Mouse (Mus musculus): Measurements from ENCODE around the gene Shisa6.

Gene Shisa6

DNA sequence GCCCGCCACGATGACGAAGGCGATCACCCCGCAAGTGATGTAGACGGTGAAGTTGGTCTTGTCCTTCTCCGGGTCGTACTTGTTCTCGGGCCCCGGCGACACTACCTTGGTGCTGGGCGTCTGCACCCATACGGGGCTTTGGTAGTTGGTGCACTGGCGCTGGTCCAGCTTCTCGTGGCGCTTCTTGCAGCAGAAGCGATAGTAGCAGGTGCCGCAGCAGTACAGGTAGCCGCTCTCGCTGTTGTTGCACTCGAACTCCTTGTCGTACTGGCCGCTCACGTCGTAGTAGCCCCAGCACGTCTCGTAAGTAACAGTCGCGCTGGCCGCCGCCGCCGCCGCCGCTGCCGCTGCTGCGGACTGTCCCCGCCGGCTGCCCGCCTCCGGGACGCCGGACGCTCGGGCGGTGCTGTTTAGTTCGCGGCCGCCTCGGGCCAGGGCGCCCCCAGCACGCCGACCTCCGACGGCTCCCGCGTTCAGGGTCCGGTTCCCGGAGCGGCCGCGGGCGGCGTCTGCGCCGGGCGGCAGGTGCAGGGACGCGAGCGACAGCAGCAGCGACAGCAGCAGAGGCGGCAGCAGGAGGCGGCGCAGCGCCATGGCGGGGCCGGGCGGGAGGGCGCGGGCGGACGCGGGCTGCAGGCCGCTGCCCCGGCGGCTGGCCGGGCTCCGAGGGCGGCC is at the start of gene Shisa6:
Gene Shisa6 (minus strand): TSS at position 594 of the 675 bp plus-strand sequence.
- DNase-seq (ENCODE audit: low spot score in 2 of 2) = peak in 1 of 2 experiments; percentile 28

DNA sequence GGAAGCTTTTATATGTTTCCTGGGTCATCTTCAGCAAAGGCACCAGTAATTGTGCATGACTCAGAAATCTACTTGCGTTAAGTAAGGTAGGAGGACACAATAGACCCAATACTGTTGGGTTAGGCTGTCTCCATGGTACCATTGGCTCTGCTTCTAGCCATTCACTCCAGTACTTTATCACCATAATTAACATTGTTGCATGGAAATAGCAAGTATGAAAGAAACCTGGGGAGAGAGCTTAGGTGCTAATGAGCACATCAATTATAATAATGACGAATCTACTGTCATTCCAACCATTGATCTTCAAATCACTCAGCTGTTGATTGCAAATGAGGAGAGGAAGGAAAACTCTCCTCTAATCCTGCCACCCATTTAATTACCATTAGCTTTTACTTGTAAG is 48.1 kb upstream of the Shisa6 start:
- no peak for DNase-seq (ENCODE audit: low spot score in 2 of 2)

DNA sequence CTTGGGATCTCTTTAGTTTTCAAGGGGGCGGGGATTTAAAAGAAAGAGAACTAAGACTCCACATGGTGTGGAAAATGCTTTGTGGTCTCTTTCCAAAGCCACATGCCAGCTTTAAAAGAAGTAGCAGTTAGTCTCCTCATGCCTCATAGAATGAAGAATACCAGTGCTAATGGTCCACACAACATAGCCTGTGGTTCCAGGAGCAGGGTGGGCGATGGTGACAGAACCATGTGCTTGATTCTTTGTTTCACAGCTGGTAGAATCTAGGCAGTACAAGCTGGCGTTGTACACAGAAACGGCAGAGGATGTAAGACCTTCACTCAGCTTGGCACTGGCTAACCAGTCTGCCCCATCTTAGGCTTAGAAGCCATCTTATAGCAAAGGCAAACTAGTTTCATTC is 43.3 kb upstream of the Shisa6 start:
- no peak for DNase-seq (ENCODE audit: low spot score in 2 of 2)

DNA sequence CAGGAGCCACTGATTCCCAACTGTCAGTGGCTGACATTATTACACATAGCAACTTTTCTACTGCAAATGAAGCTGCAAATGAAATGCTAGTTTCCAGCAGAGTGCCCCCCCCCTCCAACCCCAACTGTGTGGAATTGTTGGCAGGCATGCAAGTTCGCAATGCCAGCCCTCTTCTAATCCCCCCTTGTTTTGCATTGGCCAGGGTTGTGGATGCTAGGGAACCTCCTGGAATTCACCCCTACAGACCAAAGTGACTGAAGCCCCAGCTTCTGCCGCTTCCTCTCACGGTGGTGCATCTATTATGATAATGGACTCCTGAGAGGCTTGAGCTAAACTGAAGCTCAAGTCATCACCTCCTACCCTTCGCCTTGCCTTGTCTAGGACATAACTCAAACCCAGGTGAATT is 42.6 kb upstream of the Shisa6 start:
- DNase-seq (ENCODE audit: low spot score in 2 of 2) = no peak

DNA sequence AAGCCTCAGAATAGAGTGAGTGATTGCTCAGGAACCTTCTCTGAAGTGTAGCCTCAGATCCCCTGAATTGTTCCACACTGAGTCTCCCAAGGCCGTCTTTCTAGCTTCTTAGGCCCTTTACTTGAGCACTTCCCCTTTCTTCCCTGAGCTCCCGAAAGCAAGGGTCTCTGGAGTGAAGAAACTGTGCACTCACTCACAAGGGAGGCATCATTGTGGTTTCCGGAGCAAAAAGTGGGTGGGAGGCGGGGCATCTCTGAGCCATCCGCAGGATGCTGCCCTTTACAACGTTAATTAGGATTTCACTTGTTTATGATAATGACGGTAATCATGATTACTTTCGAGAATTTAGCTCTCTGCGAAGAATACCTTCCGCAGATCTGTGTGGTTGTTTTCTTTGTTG is 41.6 kb upstream of the Shisa6 start:
- no peak for DNase-seq (ENCODE audit: low spot score in 2 of 2)

DNA sequence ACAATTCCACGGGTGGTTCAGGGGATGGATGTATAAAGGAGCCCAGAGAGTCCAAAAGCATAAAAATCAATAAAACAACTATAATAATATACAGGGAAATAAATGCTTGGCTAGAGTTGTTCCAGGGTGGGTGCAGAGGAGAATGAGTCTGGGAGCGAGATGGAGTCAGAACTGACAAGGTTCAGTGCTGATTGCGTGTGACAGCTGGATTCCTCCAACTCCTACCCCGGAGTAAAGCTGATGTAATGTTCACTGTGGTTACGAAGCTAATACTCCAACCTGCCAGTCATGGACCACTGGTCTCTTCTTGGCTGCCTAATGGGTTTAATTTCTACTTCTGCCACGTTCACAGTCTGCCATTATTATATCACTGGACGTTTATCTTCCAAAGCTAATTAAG is 36.5 kb upstream of the Shisa6 start:
- no peak for DNase-seq (ENCODE audit: low spot score in 2 of 2)

DNA sequence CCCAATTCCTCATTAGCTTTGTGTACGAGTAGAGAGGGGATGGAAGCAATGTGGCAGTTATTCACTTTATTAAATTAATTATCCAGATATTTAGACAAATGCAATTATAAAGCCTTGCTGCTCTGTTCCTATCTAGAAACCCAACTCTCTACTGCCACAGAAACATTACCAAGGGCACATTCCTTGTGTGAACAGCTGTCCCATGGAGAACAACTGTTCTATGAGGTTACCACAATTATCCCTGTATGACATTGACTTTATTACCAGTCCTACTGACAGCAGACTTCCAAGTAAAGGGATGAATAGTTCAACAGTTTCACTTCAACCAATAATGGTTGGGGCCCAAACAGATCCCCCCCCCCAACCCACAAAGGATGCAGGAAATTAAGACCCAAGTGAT is 12.1 kb upstream of the Shisa6 start:
- DNase-seq (ENCODE audit: low spot score in 2 of 2) = no peak

DNA sequence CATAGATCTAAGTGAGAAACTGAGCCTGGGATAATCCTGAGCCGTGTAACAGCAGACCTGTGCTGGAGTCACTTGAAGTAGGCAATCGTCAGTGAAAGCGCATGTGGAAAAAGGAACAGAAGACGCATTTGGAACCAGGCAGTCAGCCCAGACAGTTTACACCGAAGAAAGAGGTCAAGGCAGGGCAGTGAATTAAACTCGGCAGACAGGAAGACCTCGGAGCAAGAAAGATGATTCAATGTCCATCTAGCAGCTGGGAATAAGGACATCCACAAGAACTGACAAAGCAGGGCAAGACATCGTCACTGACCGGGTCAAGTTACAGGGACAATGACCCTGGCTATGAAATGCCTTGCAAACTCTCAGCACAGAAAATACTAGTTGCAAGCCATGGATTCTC is 10.1 kb upstream of the Shisa6 start:
- no peak for DNase-seq (ENCODE audit: low spot score in 2 of 2)

DNA sequence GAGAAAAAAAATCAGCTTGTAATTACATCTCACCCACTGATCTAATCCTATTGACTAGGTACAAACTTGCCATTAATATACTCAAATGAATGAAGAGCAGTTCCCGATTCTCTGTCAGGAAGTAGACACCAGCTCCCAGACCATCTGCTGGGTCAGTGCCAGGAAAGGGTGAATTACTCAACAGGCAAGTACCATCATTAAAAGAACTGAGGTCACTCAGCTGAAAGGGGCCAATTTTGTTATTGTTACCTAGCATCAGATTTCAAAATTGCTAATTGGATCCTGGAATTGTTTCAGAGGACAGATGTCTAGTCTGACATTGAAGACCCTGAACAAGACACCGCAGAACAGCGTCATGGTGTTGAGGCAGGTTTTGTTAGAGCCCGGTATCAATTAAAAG is 9.4 kb upstream of the Shisa6 start:
- DNase-seq (ENCODE audit: low spot score in 2 of 2) = no peak

DNA sequence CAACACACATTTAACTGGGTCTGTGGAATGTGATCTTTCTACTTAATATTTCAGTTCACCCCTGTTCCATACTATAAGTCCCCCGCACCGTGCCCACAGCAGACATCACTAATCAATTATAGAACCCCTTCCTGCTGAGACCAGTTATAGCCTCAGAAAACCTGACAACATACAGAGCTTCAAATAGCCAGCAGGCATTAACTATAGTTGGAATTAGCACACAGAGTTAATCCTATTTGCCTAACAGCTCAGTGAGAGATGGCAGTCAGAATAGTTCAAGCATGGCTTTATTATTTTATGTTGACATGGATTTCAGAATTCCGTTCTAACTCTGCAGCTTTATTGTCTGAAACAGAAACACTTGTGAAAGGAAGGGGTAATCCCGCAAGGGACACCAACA is 8.5 kb upstream of the Shisa6 start:
- DNase-seq (ENCODE audit: low spot score in 2 of 2) = no peak

DNA sequence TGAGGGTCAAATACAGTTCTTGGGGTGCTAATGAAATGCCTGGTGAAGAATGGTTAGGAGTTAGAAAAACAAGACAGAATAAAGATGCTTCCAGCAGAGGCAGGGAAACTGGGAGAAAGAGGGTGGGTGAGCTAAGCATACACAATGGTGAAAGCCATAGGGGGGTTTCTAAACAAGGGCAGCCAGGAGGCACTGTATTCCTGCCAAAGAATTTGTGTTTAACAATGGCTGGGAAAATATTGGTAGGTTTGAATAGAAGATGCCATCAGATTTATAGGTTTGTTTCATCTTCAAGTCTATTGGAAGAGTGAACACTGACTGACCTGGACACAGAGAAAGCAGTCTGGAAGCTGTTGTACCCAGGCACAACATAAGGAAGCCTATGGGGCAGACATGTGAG is 2.4 kb upstream of the Shisa6 start:
- no peak for DNase-seq (ENCODE audit: low spot score in 2 of 2)

DNA sequence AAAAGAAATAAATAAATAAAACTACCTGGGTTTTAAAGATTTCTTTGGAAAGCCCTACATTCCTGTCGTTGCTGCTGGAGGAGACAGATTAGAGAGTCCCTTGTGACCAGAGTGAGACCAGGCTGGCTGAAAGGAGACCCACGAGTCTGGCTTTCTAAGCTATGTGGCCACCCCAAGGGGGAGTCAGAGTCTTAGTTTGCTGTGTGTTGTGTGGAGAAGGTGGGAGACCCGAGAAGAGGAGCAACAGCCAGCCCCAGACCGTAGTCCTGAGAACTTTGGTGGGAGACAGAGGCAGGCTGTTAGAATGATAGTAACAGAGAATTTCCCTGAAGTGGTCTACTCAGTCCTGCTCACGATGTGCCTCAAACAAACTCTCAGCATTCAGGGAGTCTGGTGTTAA is 1.6 kb upstream of the Shisa6 start:
- no peak for DNase-seq (ENCODE audit: low spot score in 2 of 2)

DNA sequence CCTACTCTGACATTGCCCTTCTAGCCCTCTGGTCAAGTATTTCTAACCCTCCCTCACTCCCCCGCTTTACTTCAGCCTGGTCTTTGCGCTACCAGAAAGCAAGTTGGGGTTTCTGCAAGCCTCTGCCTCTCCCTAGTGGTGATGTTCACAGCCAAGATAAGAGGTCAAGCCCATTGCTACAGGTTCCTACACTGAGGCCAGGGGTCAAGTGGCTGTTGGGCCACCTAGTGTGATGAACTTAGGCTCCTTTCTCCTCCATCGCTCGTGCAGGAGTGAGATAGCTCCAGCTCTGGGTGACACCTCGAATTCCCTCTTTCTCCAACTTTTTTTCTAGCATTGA is 1.2 kb upstream of the Shisa6 start:
- no peak for DNase-seq (ENCODE audit: low spot score in 2 of 2)

DNA sequence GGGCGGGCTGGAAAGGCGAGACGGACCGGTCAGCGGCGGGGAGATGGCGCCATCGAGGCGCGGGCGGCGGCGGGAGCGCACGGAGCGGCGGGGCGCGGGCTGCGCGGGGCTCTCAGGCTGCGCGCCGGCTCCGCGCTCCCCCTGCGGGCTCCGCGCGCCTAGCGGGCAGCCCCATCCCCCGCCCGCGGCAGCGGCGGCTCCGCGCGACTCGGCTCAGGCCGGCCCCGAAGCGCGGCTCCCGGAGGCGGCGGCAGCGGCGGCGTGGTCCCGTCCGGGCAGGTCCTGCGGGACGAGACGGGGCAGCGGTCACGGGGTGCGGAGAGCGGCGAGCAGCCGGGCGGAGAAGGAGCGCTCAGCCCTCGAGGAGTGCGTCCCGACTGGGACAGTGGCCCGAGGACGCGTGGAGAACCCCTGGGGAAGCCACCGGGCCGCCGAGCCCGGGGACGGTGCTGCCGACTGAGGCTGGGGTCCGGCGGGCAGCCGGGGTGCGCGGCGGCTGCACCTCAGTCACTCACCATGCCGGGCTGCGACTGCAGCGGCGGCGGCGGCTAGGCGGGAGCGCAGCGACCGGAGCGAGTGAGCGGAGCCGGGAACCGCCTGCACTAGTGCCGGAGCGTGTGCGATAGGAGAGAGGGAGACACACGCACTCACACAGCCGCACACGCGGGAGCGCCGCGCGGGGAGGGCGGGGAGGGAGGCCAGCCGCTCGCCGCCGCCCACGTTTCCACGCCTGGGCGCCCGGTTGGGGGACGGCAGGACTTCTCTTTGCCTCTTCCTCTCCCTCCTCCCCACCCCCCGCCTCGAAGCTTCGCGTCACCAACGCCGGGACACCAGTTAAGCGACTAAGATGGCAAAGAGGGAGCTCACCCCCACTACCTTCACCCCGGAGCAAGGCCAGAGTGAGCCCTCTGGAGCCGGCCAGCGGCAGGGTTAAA is 549 bp upstream of the Shisa6 start:
- no peak for DNase-seq (ENCODE audit: low spot score in 2 of 2)

DNA sequence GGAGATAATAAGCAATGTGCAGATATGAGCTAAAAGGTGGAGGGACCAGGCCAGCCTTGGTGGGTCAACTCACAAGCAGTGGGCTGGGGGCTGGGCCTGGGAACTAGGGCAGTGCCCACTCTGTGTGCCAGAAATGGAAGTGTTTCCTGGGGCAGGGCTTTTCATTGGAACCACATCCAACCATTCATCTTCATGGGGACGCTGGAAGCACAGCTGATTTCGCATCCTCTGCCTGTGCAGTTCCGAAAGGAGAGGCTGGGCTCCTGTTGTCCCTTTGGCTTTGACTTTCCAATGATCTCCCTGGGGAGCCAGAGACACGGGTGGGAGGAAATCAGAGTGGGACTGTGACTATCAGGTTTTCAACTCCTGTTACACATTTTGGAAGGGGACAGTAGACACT is 1.5 kb downstream of the Shisa6 start:
- DNase-seq (ENCODE audit: low spot score in 2 of 2) = no peak

DNA sequence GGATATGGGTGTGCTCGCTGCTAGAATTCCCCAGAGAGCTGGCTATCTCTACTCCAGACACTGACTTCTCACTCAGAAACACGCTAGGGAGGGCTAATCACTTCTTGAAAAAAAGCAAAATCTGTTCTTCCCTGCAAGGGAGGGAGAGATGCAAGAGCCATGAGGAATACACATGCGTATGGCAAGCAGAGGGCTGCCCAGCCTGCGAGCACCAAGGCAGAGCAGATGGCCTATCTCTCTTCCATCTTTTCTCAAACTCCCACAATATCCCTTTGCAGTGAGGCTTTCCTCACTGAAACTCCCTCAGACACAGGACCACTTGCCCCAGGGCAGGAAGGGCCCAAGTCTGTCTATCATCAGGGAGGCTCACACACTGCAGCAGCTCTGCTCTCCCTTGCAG is 3.4 kb downstream of the Shisa6 start:
- no peak for DNase-seq (ENCODE audit: low spot score in 2 of 2)

DNA sequence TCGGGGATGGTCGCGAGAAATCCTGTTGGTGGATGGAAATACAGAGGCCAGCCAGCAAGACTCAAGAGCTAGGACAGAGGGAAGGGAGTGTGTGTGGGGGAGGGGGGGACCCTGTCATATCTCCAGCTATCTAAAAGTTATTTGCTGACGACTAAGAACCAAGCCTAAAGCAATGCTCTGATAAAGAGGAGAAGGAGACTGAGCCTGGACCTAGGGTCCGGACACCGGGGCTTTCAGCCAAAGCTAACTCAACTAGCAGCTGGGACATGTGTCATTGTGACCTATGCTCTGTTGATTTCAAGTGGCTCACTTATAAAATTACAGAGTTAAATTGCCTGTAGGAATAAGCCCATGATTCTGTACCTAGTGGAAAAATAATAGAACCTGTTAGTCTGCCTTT is 6.4 kb downstream of the Shisa6 start:
- no peak for DNase-seq (ENCODE audit: low spot score in 2 of 2)

DNA sequence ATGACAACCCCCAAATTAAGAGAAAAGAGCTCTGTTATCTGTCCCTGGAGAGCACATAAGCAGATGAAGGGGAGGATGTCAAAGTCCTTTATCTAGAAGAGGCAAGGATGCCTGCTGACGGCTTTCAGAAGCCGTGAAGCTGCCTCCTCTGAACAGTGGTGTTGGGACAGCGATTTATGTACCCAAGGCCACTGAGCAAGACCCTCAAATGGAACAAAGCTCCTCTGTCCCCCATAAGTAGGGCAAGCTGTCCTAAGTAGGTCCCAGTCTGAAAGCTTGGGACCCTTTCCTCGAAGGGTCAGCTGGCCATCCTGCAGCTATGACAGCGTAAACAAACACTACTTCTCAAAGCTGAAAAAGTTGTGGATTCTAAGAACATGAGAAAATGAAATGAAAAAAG is 11.4 kb downstream of the Shisa6 start:
- no peak for DNase-seq (ENCODE audit: low spot score in 2 of 2)

DNA sequence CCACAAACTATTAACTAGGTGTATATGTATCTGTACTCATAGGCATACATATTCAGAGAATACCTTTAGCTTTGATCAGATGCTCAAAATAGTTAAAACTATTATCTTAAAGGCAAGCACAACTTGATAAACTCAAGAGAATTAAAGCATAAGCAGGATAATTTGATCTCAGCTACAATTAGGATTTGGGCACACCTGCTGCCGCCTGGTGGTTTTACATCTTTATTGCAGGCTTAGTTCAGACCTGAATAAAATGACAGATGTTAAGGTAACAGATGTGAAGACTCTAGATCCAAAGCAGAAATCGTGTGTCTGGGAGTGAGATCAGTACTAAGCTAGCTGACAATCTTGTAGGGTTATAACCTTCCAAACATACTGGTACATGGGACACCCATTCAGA is 24.8 kb downstream of the Shisa6 start:
- DNase-seq (ENCODE audit: low spot score in 2 of 2) = no peak

DNA sequence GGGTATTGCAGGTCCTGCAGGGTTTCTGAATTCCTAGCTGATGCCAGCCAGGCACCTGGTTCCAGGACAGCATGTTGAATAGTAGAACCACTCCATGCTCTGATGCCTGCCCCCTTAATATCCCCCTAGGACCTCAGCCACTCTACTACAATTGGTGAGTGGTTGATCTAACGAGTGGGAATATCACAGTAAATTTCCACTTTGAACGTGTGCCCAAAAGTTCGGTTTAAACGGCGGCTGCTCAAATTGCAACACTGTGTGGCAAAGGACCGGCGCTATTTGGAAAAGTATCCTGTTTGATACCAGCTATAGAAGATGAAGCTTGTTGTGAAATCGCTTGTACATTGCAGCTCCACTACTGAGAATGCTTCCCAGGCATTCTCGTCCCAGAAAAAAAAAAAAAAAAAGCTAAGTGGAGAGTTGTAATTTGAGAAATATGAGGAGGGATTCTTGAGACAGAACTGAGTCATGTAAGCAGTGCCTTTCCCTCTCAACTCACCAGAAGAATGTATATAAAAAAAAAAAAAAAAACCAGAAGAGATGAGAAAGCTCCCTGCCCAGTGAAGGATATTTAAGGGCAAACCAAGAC is 26.8 kb downstream of the Shisa6 start:
- no peak for DNase-seq (ENCODE audit: low spot score in 2 of 2)

DNA sequence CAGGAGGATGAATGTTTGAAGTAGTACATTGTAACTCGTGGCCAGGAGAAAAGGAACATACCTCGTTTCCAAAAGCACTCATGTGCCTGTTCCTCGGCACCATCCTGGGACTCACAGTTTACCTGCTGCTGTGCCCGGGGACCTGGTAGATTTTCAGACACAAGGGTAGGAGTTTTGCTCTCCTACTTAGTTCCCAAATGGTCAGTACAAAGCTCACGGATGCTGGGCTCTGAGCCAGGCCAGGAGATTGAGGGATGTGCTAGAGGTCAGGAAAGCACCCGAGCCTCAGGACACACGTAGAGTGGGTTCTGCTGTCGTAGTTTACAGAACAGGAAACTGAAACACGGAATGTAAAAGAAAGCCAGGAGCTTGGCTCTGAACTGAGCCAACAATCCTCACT is 29.5 kb downstream of the Shisa6 start:
- peak in 1 of 2 experiments; percentile 55 for DNase-seq (ENCODE audit: low spot score in 2 of 2)

DNA sequence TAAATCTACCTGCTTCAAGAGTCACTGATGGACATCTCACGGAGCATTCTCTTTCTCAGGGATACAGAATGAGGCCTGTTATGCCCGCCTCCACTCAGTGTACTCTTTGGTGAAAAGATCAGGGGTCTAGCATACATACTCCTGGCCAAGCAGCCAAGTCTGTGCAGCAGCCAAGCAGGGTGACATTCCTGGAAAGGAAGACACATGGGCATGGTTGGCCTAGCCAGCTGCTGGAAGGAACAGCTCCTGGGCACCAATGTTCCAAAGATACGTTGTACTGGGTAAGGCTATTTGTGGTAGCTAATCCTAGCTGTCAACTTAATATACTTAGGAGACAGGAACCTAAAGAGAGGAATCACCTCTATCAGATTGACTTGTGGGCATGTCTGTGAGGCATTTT is 31.4 kb downstream of the Shisa6 start:
- no peak for DNase-seq (ENCODE audit: low spot score in 2 of 2)

DNA sequence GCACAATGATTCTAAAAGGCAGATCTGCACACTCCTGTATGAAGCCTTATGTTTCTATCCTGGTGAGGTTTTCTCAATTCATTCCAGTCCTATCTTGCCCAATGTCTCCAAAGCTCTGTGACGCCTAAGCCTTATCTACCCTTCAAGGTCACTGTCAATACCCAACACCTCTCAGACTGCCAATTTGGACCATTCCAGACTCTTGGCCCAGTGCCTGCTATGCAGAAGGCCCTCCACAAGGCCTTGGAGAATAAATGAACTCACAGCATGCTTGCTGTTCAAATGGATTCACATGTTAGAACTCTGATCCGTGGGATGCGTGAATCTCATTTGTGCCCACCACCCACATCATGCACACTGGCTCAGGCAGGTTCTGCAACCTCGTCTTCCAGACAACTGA is 38.0 kb downstream of the Shisa6 start:
- peak in 1 of 2 experiments; percentile 58 for DNase-seq (ENCODE audit: low spot score in 2 of 2)
